Mouse (Mus musculus): ENCODE data around the gene Pacrg. TPM values are rescaled to one million over a fixed set of nuclear protein-coding genes. Genes with fewer than 3 reads are reported as not detected.

The Pacrg gene
- total RNA-seq, 1 experiment from 2014 or later = 2.3 TPM

GRCm38 (mm10) chr17:10626299-10627095, 213.6 kb downstream of the Pacrg start:
- DNase-seq = no peak

GRCm38 (mm10) chr17:10624699-10625424, 215.2 kb downstream of the Pacrg start:
- DNase-seq = no peak

- no peak for DNase-seq
Observed at GRCm38 (mm10) chr17:10620621-10621020, 219.5 kb downstream of the Pacrg start.

GRCm38 (mm10) chr17:10619881-10620280, 220.2 kb downstream of the Pacrg start:
- DNase-seq = no peak

- no peak for DNase-seq
Observed at GRCm38 (mm10) chr17:10617656-10618055, 222.5 kb downstream of the Pacrg start.

GRCm38 (mm10) chr17:10615611-10616010, 224.5 kb downstream of the Pacrg start:
- DNase-seq = no peak

GRCm38 (mm10) chr17:10614696-10615095, 225.4 kb downstream of the Pacrg start:
- DNase-seq = no peak

- DNase-seq = no peak
Observed at GRCm38 (mm10) chr17:10611626-10612025, 228.5 kb downstream of the Pacrg start.

- DNase-seq = no peak
Observed at GRCm38 (mm10) chr17:10608146-10608545, 232.0 kb downstream of the Pacrg start.

- no peak for DNase-seq
Observed at GRCm38 (mm10) chr17:10606090-10606489, 234.0 kb downstream of the Pacrg start.

- DNase-seq = no peak
Observed at GRCm38 (mm10) chr17:10597741-10598140, 242.4 kb downstream of the Pacrg start.

- no peak for DNase-seq
Observed at GRCm38 (mm10) chr17:10589604-10590003, 250.5 kb downstream of the Pacrg start.

GRCm38 (mm10) chr17:10588922-10589400, 251.2 kb downstream of the Pacrg start:
- no peak for DNase-seq

GRCm38 (mm10) chr17:10583301-10583700, 256.8 kb downstream of the Pacrg start:
- DNase-seq = no peak

GRCm38 (mm10) chr17:10575306-10575705, 264.8 kb downstream of the Pacrg start:
- no peak for DNase-seq

- DNase-seq = no peak
Observed at GRCm38 (mm10) chr17:10572436-10572835, 267.7 kb downstream of the Pacrg start.

- DNase-seq = no peak
Observed at GRCm38 (mm10) chr17:10569270-10569669, 270.8 kb downstream of the Pacrg start.

- DNase-seq = no peak
Observed at GRCm38 (mm10) chr17:10567411-10567810, 272.7 kb downstream of the Pacrg start.

- no peak for DNase-seq
Observed at GRCm38 (mm10) chr17:10564191-10564590, 275.9 kb downstream of the Pacrg start.

GRCm38 (mm10) chr17:10562871-10563270, 277.2 kb downstream of the Pacrg start:
- DNase-seq = no peak

- no peak for DNase-seq
Observed at GRCm38 (mm10) chr17:10560053-10560452, 280.1 kb downstream of the Pacrg start.

- no peak for DNase-seq
Observed at GRCm38 (mm10) chr17:10558671-10559070, 281.4 kb downstream of the Pacrg start.

GRCm38 (mm10) chr17:10552295-10553056, 287.6 kb downstream of the Pacrg start:
- DNase-seq = no peak

Measured in adrenal gland, postnatal 14 days (tissue).